Mouse (Mus musculus): Measurements from ENCODE around the gene Gfpt2. TPM values are rescaled to one million over a fixed set of nuclear protein-coding genes. Genes with fewer than 3 reads are reported as not detected.
"Not testable (repeated sequence)": the region's sequence is repeated elsewhere in the genome, so short reads cannot be mapped to it uniquely, and the experiment has no call there.

The Gfpt2 gene
- polyA plus RNA-seq, 1 experiment = 0.48 TPM

- Histone ChIP-seq H3K4me3 (ENCODE audit: low read depth, low read length) (no peak overlapping the region), H3K27ac (ENCODE audit: insufficient read depth, low read depth, low read length) (no peak overlapping the region), H3K4me1 (ENCODE audit: control insufficient read depth, insufficient read depth, insufficient read length, low read length) (no peaks in the 10 kb centered on the region), H3K36me3 (ENCODE audit: control insufficient read depth, insufficient read depth, low read length) (no peaks in the 10 kb centered on the region), H3K27me3 (ENCODE audit: control insufficient read depth, insufficient read depth, low read length) (no peaks in the 10 kb centered on the region)
- TF ChIP-seq CTCF (IDR thresholded peaks at IDR 0.05; ENCODE audit: extremely low read depth, insufficient read length, insufficient replicate concordance, low read depth, low read length) (no peak), POLR2A (IDR thresholded peaks at IDR 0.05; ENCODE audit: low read depth, low read length) (no peak)
Measured at GRCm38 (mm10) chr11:49763555-49763954, 30.4 kb upstream of the Gfpt2 start.

- Histone ChIP-seq H3K27ac (ENCODE audit: insufficient read depth, low read depth, low read length) (no peak overlapping the region), H3K27me3 (ENCODE audit: control insufficient read depth, insufficient read depth, low read length) (no peaks in the 10 kb centered on the region), H3K36me3 (ENCODE audit: control insufficient read depth, insufficient read depth, low read length) (no peaks in the 10 kb centered on the region), H3K4me3 (ENCODE audit: low read depth, low read length) (no peak overlapping the region), H3K4me1 (ENCODE audit: control insufficient read depth, insufficient read depth, insufficient read length, low read length) (no peaks in the 10 kb centered on the region)
- 67% methylated on average over 4 of the region's 4 CpGs for WGBS
- no peak for TF ChIP-seq POLR2A (IDR thresholded peaks at IDR 0.05; ENCODE audit: low read depth, low read length)
- TF ChIP-seq CTCF (IDR thresholded peaks at IDR 0.05; ENCODE audit: extremely low read depth, insufficient read length, insufficient replicate concordance, low read depth, low read length) = no peak
Measured at GRCm38 (mm10) chr11:49764023-49764422, 30.0 kb upstream of the Gfpt2 start.

GRCm38 (mm10) chr11:49764639-49765299 lies 29.2 kb upstream of the Gfpt2 start:
- TF ChIP-seq CTCF (IDR thresholded peaks at IDR 0.05; ENCODE audit: extremely low read depth, insufficient read length, insufficient replicate concordance, low read depth, low read length) = no peak
- no peak for TF ChIP-seq POLR2A (IDR thresholded peaks at IDR 0.05; ENCODE audit: low read depth, low read length)
- no peak overlapping the region for H3K4me3 ChIP-seq (ENCODE audit: low read depth, low read length)
- 31% methylated on average over 8 of the region's 8 CpGs for WGBS
- H3K27ac ChIP-seq (ENCODE audit: insufficient read depth, low read depth, low read length) = no peak overlapping the region
- no peaks in the 10 kb centered on the region for H3K27me3 ChIP-seq (ENCODE audit: control insufficient read depth, insufficient read depth, low read length)
- H3K36me3 ChIP-seq (ENCODE audit: control insufficient read depth, insufficient read depth, low read length) = no peaks in the 10 kb centered on the region
- H3K4me1 ChIP-seq (ENCODE audit: control insufficient read depth, insufficient read depth, insufficient read length, low read length) = no peaks in the 10 kb centered on the region

- H3K4me3 ChIP-seq (ENCODE audit: low read depth, low read length) = no peak overlapping the region
- H3K27me3 ChIP-seq (ENCODE audit: control insufficient read depth, insufficient read depth, low read length) = no peaks in the 10 kb centered on the region
- TF ChIP-seq POLR2A (IDR thresholded peaks at IDR 0.05; ENCODE audit: low read depth, low read length) (no peak), CTCF (IDR thresholded peaks at IDR 0.05; ENCODE audit: extremely low read depth, insufficient read length, insufficient replicate concordance, low read depth, low read length) (no peak)
- 75% methylated on average over 3 of the region's 3 CpGs for WGBS
- H3K4me1 ChIP-seq (ENCODE audit: control insufficient read depth, insufficient read depth, insufficient read length, low read length) = no peaks in the 10 kb centered on the region
- no peak overlapping the region for H3K27ac ChIP-seq (ENCODE audit: insufficient read depth, low read depth, low read length)
- H3K36me3 ChIP-seq (ENCODE audit: control insufficient read depth, insufficient read depth, low read length) = no peaks in the 10 kb centered on the region
Measured at GRCm38 (mm10) chr11:49765377-49766136, 28.4 kb upstream of the Gfpt2 start.

GRCm38 (mm10) chr11:49766137-49766411 lies 27.9 kb upstream of the Gfpt2 start:
- Histone ChIP-seq H3K27me3 (ENCODE audit: control insufficient read depth, insufficient read depth, low read length) (no peaks in the 10 kb centered on the region), H3K4me1 (ENCODE audit: control insufficient read depth, insufficient read depth, insufficient read length, low read length) (no peaks in the 10 kb centered on the region), H3K36me3 (ENCODE audit: control insufficient read depth, insufficient read depth, low read length) (no peaks in the 10 kb centered on the region), H3K4me3 (ENCODE audit: low read depth, low read length) (no peak overlapping the region), H3K27ac (ENCODE audit: insufficient read depth, low read depth, low read length) (no peak overlapping the region)
- no peak for TF ChIP-seq CTCF (IDR thresholded peaks at IDR 0.05; ENCODE audit: extremely low read depth, insufficient read length, insufficient replicate concordance, low read depth, low read length)
- no peak for TF ChIP-seq POLR2A (IDR thresholded peaks at IDR 0.05; ENCODE audit: low read depth, low read length)
- WGBS = 95% methylated on average over 2 of the region's 2 CpGs

GRCm38 (mm10) chr11:49767497-49767896 lies 26.5 kb upstream of the Gfpt2 start:
- H3K27ac ChIP-seq (ENCODE audit: insufficient read depth, low read depth, low read length); H3K36me3 ChIP-seq (ENCODE audit: control insufficient read depth, insufficient read depth, low read length); H3K4me1 ChIP-seq (ENCODE audit: control insufficient read depth, insufficient read depth, insufficient read length, low read length); H3K4me3 ChIP-seq (ENCODE audit: low read depth, low read length); H3K27me3 ChIP-seq (ENCODE audit: control insufficient read depth, insufficient read depth, low read length): not testable (repeated sequence)
- WGBS = 83% methylated on average over 6 of the region's 6 CpGs

GRCm38 (mm10) chr11:49768781-49769180 lies 25.2 kb upstream of the Gfpt2 start:
- H3K4me3 ChIP-seq (ENCODE audit: low read depth, low read length) = no peak overlapping the region
- no peaks in the 10 kb centered on the region for H3K27me3 ChIP-seq (ENCODE audit: control insufficient read depth, insufficient read depth, low read length)
- no peaks in the 10 kb centered on the region for H3K4me1 ChIP-seq (ENCODE audit: control insufficient read depth, insufficient read depth, insufficient read length, low read length)
- TF ChIP-seq CTCF (IDR thresholded peaks at IDR 0.05; ENCODE audit: extremely low read depth, insufficient read length, insufficient replicate concordance, low read depth, low read length) (no peak), POLR2A (IDR thresholded peaks at IDR 0.05; ENCODE audit: low read depth, low read length) (no peak)
- no peaks in the 10 kb centered on the region for H3K36me3 ChIP-seq (ENCODE audit: control insufficient read depth, insufficient read depth, low read length)
- no peak overlapping the region for H3K27ac ChIP-seq (ENCODE audit: insufficient read depth, low read depth, low read length)
- 65% methylated on average over 5 of the region's 5 CpGs for WGBS

Measured in small intestine, adult 2 months (tissue).